Mouse (Mus musculus) adrenal gland, adult 18-20 months (tissue): ENCODE data around the gene Fgfr2. TPM values are rescaled to one million over a fixed set of nuclear protein-coding genes. Genes with fewer than 3 reads are reported as not detected.

ENCODE experiments used
- DNase-seq, 2 experiments: peaks; one replicate each; pipeline ENCODE4 v3.0.0; 2021 to 2022; ENCODE audit warnings: low spot score in 2 of 2
- total RNA-seq, 2 experiments: library from RNA; stranded (reverse); gene quantifications; 1 replicate in 1 of 2; 2 replicates in 1 of 2; pipeline ENCODE4 v1.2.3; 2021

Fgfr2 gene
- total RNA-seq, 2 experiments from 2014 or later, result 294 to 308 TPM

DNA sequence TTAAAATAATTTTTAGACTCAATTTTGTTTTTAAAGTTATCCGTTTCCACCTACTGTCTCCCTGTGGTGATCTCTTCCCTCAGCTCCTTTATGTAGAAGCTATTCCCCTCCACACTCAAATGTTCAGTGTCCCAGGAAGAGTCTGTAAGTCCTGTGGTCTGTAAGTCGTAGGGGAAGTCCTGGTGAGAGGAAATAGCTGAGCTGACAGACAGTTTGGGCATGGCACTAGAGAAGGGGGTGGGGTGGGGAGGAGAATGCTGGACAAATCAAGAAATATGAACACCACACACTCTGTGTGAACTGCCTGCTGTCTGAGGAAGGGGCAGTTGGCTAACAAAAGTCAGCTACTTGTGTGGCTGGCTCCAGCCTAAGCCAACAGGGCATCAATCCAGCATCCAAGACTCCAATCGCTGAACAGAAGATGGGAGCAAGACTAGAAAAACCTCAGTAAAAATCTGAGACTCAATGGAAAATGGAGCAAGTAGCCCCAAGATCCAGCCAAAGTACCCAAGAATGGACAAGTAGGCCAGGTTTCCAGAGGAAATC is 75.0 kb downstream of the Fgfr2 start:
- DNase-seq, result no peak

DNA sequence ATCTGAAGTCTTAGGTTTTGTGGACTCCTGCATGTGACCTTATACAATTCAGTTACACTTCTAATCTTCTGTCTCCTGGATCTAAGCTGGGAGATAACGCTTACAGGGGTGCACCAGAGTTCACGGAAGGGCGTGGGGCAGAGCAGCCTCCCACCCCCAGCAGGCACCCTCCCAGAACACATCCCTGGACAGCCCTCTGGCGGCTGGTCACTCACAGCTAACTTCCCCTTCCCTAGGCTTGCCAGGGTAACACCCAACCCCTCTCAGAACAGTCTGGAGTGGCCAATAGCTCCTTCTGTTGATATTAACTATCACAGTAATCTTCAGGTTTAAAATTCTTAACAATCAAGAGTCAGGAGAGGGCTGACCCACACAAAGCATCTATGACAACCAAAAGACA is 75.9 kb downstream of the Fgfr2 start:
- DNase-seq, result no peak

DNA sequence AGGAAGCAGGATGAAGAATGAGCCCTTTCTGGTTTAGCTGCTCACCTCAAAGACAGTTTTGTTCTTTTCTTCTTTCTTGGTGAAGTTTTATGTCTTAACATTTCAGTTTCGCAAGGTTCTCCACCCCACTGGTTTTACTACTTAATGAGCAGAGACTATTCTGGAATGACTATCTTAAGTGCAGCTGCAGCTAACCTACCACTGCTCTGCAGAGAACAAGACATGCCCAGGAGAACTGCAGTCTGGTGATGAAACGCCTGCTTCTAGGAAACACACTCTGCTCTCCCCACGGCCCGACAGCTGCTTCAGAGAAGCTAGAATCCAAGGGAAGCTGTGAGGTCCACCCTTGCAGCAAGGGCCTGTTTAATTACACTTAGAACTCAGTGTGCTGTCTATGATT is 78.4 kb downstream of the Fgfr2 start:
- no peak for DNase-seq

DNA sequence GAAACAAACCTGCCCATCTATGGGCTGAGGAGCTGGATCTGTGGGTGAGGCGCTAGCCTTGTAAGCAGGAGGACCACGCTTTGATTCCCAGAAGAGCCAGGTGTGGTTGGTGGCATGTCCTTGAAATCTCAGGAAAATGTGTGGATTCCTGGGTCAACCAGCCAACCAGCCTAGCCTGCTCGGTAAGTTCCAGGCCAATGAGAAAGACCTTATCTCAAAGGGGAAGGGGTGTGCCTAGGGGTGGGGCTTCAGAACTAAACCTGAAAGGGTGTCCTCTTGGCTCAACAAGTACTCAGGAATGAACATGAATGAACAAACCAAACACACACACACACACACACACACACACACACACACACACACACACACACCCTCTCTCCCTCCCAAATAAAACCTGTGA is 81.4 kb downstream of the Fgfr2 start:
- DNase-seq, result no peak

DNA sequence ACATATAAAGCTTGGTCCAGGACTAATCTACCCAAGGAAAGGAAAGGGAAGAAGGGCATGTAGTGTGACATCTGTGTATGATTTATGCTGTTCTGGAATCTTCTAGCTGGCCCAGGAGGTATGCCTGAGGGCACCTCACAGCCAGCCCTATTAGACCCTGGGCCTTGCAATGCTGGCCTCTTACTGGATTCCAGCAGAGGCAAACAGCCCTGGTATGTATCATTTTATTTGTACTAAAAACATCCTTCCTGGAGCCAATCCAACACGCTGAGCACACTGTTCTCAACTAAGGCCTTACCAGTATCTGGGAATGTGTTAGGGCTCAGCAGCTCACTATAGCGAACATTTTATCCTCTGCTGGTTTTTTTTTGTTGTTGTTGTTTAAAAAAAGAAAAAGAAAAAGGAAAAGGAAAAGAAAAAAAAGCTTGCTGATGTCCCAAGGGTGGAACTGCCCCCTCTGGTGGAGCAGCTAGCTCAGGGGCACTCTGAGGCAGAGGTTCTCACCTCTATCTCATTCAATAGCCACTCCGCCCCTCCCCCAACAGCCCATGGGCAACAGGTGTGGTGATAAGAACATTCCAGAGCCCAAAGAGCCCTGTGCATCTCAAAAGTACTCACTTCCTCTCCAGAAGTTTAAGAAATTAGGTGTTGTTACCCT is 82.3 kb downstream of the Fgfr2 start:
- DNase-seq, result no peak

DNA sequence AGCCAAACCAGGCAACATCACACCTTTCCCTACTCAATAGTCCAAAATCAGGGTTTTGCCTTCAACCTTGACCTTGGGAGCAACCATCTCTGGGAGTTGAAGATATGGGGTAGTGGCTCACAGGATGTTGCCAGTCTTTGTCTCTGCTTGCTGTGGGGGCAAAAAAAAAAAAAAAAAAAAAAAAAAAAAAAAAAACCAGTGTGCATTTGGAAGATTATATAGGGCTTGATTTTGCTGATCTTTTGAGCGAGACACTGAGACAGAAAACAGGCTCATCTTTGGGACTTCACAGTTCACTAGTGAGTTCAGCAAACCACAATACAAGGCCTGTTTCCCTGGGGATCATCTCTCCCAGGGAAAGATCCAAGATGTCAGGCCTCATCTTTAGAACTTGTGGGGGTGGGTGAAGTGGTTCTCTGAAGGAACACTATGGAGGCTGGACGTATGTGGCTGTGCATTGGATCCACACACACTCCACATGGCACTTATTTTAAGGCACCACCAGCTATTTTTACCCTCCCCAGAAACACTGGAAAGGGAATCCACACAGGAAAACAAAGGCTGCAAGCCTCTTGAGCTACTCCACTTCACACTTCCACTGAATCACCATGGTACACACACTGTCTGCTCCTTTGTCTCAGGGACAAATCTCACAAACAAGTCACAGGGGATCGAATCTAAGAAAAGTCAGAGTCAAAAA is 83.4 kb downstream of the Fgfr2 start:
- DNase-seq, result no peak

DNA sequence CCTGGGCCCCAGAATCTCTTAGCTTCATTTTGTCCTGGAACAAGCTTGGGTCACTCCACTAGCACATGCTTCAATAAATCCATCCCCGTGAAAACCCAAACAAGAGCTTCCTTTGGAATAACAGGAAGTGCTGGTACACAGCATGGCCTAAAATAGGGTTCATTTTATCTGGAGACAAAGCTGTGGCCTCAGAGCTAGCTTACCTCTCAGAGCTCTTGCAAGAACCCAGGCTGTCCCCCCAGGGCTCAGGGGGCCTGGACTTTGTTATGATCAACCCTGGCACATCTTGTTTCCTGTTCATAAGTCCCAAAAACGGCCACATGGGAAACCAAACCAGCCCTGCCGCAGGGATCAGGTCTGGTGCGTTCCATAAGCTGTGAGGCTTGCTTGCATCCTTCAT is 85.5 kb downstream of the Fgfr2 start:
- DNase-seq, result no peak

DNA sequence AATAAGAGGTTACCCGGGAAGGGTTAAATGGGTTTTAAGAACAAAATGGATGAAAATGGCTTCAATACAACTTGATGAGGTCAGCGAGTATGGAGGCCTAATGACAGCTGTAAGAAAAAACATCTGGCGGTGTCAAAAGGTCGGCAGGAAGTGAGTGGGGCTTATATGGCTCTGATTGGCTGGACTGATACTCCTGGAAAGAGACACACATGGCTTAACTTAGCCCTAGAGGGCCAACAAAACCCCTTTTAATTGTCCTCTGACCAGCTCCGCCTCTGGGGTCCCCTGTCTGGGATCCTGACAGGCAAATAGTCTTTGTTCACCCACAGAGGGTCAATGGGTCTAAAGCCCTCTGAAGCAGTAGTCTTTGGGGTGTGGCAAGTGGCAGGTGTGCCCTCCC is 85.9 kb downstream of the Fgfr2 start:
- DNase-seq, result no peak

DNA sequence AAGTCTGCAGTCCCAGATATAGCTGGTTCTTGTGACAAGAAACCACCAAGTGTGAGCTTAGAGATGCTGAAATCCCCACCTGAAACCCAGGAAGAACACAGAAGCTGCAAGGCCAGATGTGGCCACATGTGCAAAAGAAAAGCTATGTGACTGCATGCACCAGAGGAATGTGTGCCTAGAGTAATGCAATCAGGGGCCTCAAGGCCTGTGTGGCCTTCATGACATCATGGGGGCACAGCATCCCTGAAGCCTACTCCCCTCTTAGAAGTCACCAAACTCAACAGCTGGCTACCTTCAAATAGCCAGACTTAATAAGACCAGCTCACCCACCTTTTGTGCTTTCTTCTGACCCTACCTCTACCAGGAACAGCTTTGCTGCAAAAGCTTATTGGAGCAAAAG is 87.2 kb downstream of the Fgfr2 start:
- DNase-seq, result no peak

DNA sequence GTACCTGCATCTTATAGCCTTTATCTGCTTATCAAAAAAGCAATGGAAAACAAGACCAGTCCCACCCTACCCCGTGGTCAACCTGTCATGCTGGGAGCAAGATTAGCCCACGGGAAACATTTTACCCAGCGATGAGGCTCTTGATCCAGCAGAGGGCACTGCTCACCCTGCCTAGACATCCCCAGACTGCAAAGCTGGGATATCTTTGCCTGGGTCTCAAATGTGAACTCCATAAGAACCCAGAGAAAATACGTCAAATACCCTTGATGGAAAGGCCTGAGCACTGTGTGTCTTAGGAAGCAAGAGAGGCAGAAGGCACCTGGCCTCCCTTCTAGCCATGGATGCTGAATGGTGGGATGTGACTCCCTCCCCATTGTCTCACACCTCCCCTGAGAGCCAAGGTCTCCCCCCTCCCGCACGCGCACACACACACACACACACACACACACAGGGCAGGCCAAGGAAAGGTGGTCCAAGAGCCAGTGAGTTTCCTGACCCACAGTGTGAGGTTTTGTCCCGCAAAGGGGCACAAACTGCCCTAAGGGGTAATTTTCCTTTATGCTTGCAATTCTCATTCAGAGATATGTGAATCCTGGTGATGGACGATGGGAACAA is 90.5 kb downstream of the Fgfr2 start:
- peak; percentile 62 to 65 for DNase-seq

DNA sequence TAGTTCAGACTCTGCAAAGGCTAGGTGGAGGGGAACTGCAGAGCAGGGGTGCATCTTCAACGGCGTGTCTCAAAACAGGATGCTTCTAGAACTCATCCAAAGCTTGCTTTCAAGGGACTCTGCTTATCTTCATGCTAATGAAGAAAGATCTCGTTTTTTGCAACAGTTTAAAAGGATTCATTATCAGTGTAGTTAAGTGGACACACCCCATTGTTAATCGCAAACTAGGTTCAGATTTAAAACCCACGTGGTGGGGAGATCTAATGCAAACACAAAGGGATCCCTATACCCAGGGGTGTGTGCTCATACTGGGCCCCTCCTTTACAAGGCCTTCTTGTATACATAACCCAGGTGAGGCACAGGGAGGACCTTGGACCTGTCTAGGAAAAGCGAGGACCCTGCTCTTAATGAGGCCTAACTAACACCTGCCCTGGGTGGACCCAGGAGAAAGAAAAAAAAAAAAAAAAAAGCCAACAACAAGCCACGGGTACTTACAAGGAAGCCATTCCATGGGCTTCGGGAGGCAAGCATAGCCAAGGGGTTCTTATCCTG is 93.6 kb downstream of the Fgfr2 start:
- DNase-seq, result no peak

DNA sequence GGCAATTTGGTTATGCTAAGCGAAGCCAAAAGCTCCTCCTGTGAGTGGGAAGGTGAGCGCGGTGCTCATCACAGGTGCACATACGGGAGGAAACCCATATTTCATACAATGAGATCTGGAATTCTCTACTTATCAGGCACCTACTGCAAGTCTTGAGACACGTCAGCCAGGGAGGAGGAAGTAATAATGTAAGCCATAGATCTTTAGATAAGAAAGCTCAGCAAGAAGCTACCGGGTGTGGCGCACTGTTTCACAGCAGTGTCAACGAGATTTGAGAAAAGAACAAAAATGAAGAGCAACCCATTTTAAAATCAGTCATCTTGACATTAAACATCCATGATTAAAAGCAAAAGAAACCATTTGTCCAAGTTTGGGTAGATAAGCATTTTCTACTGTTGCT is 94.1 kb downstream of the Fgfr2 start:
- no peak for DNase-seq

DNA sequence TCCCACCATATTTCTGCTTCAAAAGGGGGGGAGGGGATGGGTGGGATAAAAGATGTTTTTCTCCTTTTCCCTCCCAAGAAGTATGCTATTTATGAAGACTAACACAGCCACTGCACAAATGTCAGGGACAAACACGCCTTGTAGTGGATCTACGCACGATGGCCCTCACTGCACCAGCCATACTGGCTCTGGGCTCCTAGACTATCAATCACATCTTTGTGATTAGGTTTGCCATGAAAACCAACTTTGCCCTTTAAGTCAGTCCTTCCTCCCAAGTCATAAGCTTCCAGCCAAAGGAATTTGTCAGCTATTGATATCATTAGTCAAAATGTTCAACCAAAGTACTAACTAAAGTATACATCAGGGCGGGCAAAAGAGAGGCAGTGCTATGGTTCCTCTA is 95.2 kb downstream of the Fgfr2 start:
- no peak for DNase-seq

DNA sequence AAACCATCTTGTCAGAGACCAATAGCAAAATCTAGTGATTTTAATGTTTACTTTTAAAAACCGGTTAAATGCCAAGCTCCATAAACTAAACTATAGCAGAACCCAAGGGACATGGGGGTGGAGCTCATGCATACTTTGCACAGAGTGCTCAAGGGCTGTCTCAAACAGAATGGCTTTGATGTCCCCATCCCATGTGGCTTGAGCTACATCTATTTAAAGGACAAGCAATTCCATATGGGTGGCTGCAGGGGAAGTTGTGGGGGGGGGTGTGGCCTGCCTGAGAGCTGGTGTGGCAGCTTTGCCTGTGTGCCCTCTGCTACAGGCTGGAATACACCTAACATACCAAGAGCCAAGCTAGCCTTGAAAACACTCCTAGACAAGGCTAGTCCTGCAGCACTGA is 98.5 kb downstream of the Fgfr2 start:
- DNase-seq, result no peak

DNA sequence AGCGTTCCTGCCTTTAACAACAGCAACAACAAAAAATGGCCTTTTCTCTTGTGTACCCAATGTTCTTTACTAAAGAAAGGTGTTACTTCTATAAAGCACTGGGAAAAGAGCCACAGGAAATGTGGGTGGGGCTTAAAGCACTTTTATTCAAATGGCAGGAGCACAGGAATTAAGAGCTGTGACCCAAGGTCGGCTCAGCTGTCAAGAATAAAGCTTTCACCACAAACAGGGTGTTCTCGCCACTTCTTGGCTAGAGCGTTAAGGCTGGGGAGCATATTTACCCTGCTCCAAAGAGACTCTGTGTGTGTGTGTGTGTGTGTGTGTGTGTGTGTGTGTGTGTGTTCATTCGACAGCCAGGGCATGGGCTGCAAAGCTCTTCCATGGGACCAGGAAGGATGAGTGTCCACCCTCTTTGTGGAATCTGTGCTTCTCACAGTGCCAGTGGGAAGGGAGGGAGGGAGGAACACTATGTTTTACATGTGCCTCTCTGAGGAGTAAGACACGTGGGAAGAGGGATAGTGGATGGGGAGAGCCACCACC is 103.6 kb downstream of the Fgfr2 start:
- no peak for DNase-seq

DNA sequence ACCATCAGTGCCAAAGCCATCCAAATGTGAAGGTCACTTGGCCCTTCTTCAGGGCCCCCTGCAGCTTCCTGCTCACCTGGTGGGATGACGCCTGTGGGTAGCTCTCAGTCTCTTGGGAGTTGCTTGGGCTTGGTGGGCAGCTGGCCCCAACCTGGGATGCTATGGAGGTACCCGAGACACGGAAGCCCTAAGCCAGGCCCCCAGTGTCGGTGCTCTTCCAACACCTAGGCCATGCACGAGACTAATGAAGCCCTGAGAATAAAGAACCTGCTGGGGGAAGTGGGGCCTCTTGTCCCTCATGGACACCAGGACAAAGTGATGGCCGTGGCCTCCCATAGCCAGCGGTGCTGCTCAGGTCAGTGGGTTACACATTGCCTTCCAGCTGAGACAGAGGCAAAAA is 104.2 kb downstream of the Fgfr2 start:
- DNase-seq, result no peak

DNA sequence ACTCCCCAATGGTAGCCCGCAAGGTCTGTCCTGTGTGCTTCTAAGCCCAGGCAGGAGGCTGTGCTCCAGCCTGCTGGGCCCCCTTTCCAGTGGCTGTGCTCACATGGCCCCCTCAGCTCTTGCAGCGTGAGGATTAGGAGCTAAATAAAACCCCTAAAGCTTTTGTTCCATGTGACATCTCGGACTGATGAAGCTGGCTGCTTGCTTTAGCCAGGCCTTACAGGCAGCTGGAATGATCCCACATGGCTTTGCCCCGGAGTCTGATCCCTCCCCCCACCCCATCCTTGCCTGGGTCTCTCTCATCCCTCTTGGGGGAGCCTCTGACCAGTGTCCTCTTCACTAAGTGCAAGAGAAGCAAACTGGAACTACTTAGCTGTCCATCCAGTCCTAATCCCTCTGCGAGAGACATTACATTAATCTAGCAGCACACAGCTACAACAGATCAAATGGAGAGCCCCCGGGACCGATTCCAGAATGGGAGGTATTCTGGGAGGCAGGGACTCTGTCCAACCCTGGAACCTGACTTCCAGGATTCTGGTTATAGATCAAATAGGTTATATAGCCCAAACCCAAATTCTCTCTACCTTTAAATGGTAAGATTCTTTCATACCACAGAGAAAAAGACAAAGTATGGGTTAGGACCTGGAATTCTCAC is 107.6 kb downstream of the Fgfr2 start:
- DNase-seq, result no peak

DNA sequence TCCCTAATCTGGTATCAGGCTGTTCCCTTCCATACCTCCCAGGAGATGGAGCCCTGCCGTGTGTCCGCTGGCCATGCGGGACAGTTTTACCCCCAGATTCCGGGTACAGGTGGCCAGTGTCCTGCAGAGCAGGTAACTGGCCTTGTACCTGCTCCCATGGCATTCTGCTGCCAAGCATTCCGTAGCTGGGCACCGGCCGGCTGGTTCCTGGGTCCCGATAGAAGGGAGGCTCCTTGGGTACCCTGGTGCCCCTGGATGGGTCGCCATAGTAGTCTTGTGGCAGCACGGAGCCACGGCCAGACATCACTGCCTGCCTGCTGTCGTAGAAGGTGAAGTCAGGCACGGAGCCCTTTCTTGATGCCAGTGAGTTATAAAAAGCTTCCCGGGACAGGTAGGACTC is 108.5 kb downstream of the Fgfr2 start:
- no peak for DNase-seq

DNA sequence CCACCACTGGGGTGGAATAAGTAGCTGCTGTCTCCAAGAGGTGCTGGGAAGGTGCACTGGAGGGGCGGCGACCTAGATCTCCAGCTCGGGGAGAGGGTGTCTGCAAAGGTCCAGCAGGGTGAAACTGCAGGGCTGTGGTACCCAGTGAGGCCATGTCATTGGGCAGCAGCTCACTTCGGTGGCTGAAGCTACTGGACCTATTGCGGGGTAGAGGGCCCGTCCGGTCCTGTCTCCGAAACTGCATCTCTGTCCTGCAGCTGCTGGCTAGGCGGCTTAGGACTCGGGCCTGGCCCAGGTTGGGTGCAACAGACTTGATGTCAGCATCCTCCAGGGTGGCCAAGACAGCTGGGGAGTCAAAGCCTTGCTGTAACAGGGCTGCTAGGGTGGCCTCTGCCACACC is 109.2 kb downstream of the Fgfr2 start:
- DNase-seq, result no peak

DNA sequence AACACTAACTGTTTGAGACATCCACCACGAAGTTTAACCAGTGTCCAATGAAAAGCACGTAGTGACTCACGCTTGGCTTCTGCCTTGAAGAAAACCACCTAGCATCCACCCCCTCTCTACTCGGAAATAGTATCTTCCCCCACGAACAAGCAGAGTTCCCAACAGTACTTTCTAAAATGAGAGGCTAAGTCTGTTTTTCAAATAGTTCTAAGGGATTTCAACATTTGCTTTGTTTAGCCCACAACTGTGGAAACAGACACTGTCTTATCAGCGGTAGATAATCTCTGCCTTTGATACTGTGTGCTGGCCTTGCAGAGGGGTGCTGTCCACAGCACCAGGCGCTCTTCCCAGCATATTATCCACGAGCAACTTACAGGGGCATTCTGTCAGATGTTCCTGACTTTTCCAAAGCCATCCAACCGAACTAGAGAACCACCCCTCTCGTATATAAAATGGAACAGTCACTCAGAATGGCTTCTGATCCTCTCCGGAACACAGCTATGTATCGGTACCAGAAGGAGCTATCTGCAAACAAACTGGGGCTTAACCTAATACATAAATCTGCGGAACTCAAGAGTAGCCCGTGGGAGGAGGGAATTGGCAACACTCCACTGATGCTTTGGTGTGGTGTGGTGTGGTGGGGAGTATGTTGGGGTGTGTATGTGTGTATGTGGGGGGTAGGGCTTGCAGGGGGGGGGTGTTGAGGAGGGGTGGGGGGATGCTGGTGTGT is 110.3 kb downstream of the Fgfr2 start:
- no peak for DNase-seq

DNA sequence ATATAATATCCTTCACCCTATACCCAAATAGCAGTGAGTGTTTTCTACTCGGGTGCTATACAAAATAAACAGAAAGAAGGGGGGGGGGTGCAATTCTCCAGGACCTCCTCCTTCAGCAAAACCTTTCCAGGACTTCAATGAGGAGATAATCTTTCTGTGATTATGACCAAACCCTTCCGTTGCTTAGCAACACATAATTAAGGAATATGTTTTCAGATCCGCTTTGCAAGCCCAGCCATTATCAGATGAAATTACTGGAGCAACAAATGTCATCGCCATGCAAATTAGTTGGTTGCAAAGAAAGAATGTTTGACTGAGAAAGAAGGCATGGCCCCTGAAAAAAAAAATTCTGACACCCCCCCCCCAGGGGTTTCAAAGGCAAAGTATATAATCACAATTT is 111.5 kb downstream of the Fgfr2 start:
- DNase-seq, result no peak
